Mouse (Mus musculus) cortical plate, adult 2 months (tissue): ENCODE results near the gene Fhl2.

Experiments used
- CTCF ChIP-seq: fragments of 200-500 bp; IDR thresholded peaks from 2 replicates; pipeline ENCODE4 v1.5.1; 2011; ENCODE audit warnings: mild to moderate bottlenecking, control low read depth, low read length; ENCODE audit not compliant: insufficient read depth; ENCODE audit errors: extremely low read depth
- POLR2A ChIP-seq: fragments of 200-500 bp; IDR thresholded peaks from 2 replicates; pipeline ENCODE4 v1.6.1; 2011; ENCODE audit warnings: mild to moderate bottlenecking, low read length, control low read depth; ENCODE audit not compliant: insufficient read depth; ENCODE audit errors: extremely low read depth

GRCm38 (mm10) chr1:43122616-43123015 lies 74.2 kb downstream of the Fhl2 start:
- TF ChIP-seq CTCF (no peak), POLR2A (no peak)
